ENCODE assay signal across 31 mouse cellular contexts in genomic region chr11:5326252-5326651, GRCm38 (mm10).
"Had no signal": no experiment of that assay in that cellular context is flagged by ENCODE, and none has a peak within 500 bp of the region (broad histone marks: within the 10 kb centered on the region; RNA-seq: fewer than 3 reads in every experiment).

No protein-coding gene starts in this region.

- H3K27ac ChIP-seq: limb, embryonic 10.5 days; limb, embryonic 12.5 days; limb, embryonic 13.5 days; limb, embryonic 15.5 days; liver, embryonic 12.5 days; liver, embryonic 13.5 days; liver, embryonic 14.5 days; liver, embryonic 15.5 days; lung, embryonic 15.5 days; macrophage; midbrain, embryonic 10.5 days; midbrain, embryonic 12.5 days; midbrain, embryonic 13.5 days; midbrain, embryonic 15.5 days; neural tube, embryonic 12.5 days had no signal

- H3K9ac ChIP-seq: limb, embryonic 12.5 days; limb, embryonic 13.5 days; limb, embryonic 15.5 days; liver, embryonic 12.5 days; liver, embryonic 13.5 days; liver, embryonic 14.5 days; liver, embryonic 15.5 days; lung, embryonic 14.5 days; lung, embryonic 15.5 days; midbrain, embryonic 12.5 days; midbrain, embryonic 13.5 days; midbrain, embryonic 15.5 days; neural tube, embryonic 12.5 days had no signal

- H3K4me1 ChIP-seq: limb, embryonic 10.5 days; limb, embryonic 12.5 days; limb, embryonic 13.5 days; limb, embryonic 15.5 days; liver, embryonic 12.5 days; liver, embryonic 13.5 days; liver, embryonic 15.5 days; lung, embryonic 15.5 days; megakaryocyte, embryonic 14.5 days; neural tube, embryonic 12.5 days had no signal

- H3K27me3 ChIP-seq: limb, embryonic 12.5 days; limb, embryonic 13.5 days; limb, embryonic 15.5 days; liver, embryonic 12.5 days; liver, embryonic 13.5 days; liver, embryonic 15.5 days; lung, embryonic 15.5 days; megakaryocyte, embryonic 14.5 days; midbrain, embryonic 12.5 days; midbrain, embryonic 13.5 days; midbrain, embryonic 15.5 days; neural tube, embryonic 12.5 days had no signal

- DNase-seq: left cerebral cortex, postnatal 4 days; liver; liver, embryonic 13.5 days; lung, adult 18-20 months; lung, adult 2 months; lung, embryonic 14.5 days; lung, postnatal 10 days; lung, postnatal 14 days; lung, postnatal 36 days; lung, postnatal 4 days; midbrain, embryonic 14.5 days had no signal

- H3K4me2 ChIP-seq: limb, embryonic 12.5 days; limb, embryonic 13.5 days; limb, embryonic 15.5 days; liver, embryonic 11.5 days; liver, embryonic 12.5 days; liver, embryonic 13.5 days; liver, embryonic 15.5 days; lung, embryonic 14.5 days; lung, embryonic 15.5 days; midbrain, embryonic 11.5 days; midbrain, embryonic 12.5 days; midbrain, embryonic 13.5 days; midbrain, embryonic 15.5 days; neural tube, embryonic 12.5 days had no signal

- H3K4me3 ChIP-seq: limb, embryonic 10.5 days; limb, embryonic 12.5 days; limb, embryonic 13.5 days; limb, embryonic 15.5 days; liver, embryonic 12.5 days; liver, embryonic 13.5 days; liver, embryonic 15.5 days; lung, embryonic 15.5 days; megakaryocyte, embryonic 14.5 days; midbrain, embryonic 10.5 days; midbrain, embryonic 12.5 days; midbrain, embryonic 13.5 days; midbrain, embryonic 15.5 days; myocyte; neural tube, embryonic 12.5 days had no signal

- H3K36me3 ChIP-seq: limb, embryonic 12.5 days; limb, embryonic 15.5 days; liver, embryonic 13.5 days; liver, embryonic 15.5 days; lung, embryonic 15.5 days; midbrain, embryonic 13.5 days; midbrain, embryonic 15.5 days; neural tube, embryonic 12.5 days had no signal

- H3K9me3 ChIP-seq: limb, embryonic 10.5 days; limb, embryonic 12.5 days; limb, embryonic 13.5 days; limb, embryonic 15.5 days; liver, embryonic 12.5 days; liver, embryonic 13.5 days; liver, embryonic 15.5 days; lung, embryonic 15.5 days; megakaryocyte, embryonic 14.5 days; midbrain, embryonic 10.5 days; midbrain, embryonic 12.5 days; midbrain, embryonic 13.5 days; midbrain, embryonic 15.5 days; neural tube, embryonic 12.5 days had no signal

- ATAC-seq: liver, embryonic 12.5 days; lung, postnatal 0 days; midbrain, embryonic 13.5 days; midbrain, embryonic 15.5 days; midbrain, embryonic 16.5 days had no signal
